Mouse (Mus musculus): ENCODE data around the gene Arhgap4. TPM values are rescaled to one million over a fixed set of nuclear protein-coding genes. Genes with fewer than 3 reads are reported as not detected.

Gene Arhgap4
- polyA plus RNA-seq, 1 experiment from 2014 or later = 7.1 TPM

GRCm38 (mm10) chrX:73948647-73949046 is 27.0 kb upstream of the Arhgap4 start:
- H3K36me3 ChIP-seq = peaks cover 100% of the 10 kb centered on the region
- no peak overlapping the region for H3K4me2 ChIP-seq
- H3K27ac ChIP-seq = no peak overlapping the region
- no peak overlapping the region for H3K4me3 ChIP-seq
- no peak overlapping the region for H3K9ac ChIP-seq
- no peaks in the 10 kb centered on the region for H3K27me3 ChIP-seq (replicated peaks)
- no peaks in the 10 kb centered on the region for H3K9me3 ChIP-seq (replicated peaks)
- 35% methylated on average over 4 of the region's 4 CpGs for WGBS (ENCODE audit: insufficient replicate concordance)
- H3K4me1 ChIP-seq = peaks cover 5% of the 10 kb centered on the region
- ATAC-seq = peak; percentile 54

GRCm38 (mm10) chrX:73946896-73947295 is 25.2 kb upstream of the Arhgap4 start:
- no peak for ATAC-seq
- Histone ChIP-seq H3K9ac (no peak overlapping the region), H3K27ac (no peak overlapping the region), H3K4me2 (no peak overlapping the region), H3K36me3 (peaks cover 100% of the 10 kb centered on the region), H3K4me1 (peaks cover 5% of the 10 kb centered on the region), H3K4me3 (no peak overlapping the region), H3K9me3 (replicated peaks) (no peaks in the 10 kb centered on the region), H3K27me3 (replicated peaks) (no peaks in the 10 kb centered on the region)
- 78% methylated on average over 6 of the region's 6 CpGs for WGBS (ENCODE audit: insufficient replicate concordance)

GRCm38 (mm10) chrX:73942294-73942693 is 20.6 kb upstream of the Arhgap4 start:
- ATAC-seq = no peak
- Histone ChIP-seq H3K27me3 (replicated peaks) (no peaks in the 10 kb centered on the region), H3K4me2 (no peak overlapping the region), H3K9ac (no peak overlapping the region), H3K27ac (no peak overlapping the region), H3K36me3 (peaks cover 62% of the 10 kb centered on the region), H3K4me3 (no peak overlapping the region), H3K9me3 (replicated peaks) (no peaks in the 10 kb centered on the region), H3K4me1 (no peaks in the 10 kb centered on the region)
- 77% methylated on average over 2 of the region's 2 CpGs for WGBS (ENCODE audit: insufficient replicate concordance)

- WGBS (ENCODE audit: insufficient replicate concordance) = 61% methylated on average over 2 of the region's 2 CpGs
- Histone ChIP-seq H3K4me2 (no peak overlapping the region), H3K9ac (no peak overlapping the region), H3K36me3 (peaks cover 58% of the 10 kb centered on the region), H3K9me3 (replicated peaks) (no peaks in the 10 kb centered on the region), H3K27ac (no peak overlapping the region), H3K4me1 (no peaks in the 10 kb centered on the region), H3K4me3 (no peak overlapping the region), H3K27me3 (replicated peaks) (no peaks in the 10 kb centered on the region)
- ATAC-seq = no peak
Observed at GRCm38 (mm10) chrX:73941860-73942259, 20.2 kb upstream of the Arhgap4 start.

- 45% methylated on average over 2 of the region's 2 CpGs for WGBS (ENCODE audit: insufficient replicate concordance)
- no peak for ATAC-seq
- H3K9ac ChIP-seq = no peak overlapping the region
- H3K9me3 ChIP-seq (replicated peaks) = no peaks in the 10 kb centered on the region
- no peaks in the 10 kb centered on the region for H3K27me3 ChIP-seq (replicated peaks)
- peaks cover 34% of the 10 kb centered on the region for H3K4me1 ChIP-seq
- H3K4me2 ChIP-seq = no peak overlapping the region
- H3K4me3 ChIP-seq = no peak overlapping the region
- H3K36me3 ChIP-seq = no peaks in the 10 kb centered on the region
- H3K27ac ChIP-seq = no peak overlapping the region
Observed at GRCm38 (mm10) chrX:73931871-73932270, 10.2 kb upstream of the Arhgap4 start.

- 37% methylated on average over 17 of the region's 17 CpGs for WGBS (ENCODE audit: insufficient replicate concordance)
- peak within 1 kb of the TSS; percentile 44; the same call in 1 of the 2 replicates for H3K9ac ChIP-seq
Observed at GRCm38 (mm10) chrX:73930402-73931062, 8.9 kb upstream of the Arhgap4 start, which contains the start of gene Renbp. Gene Renbp (minus strand): TSS chrX:73930850.

GRCm38 (mm10) chrX:73922550-73922882 is 846 bp upstream of the Arhgap4 start:
- H3K36me3 ChIP-seq = peaks cover 27% of the 10 kb centered on the region
- H3K4me3 ChIP-seq = peak overlapping the region; percentile 69
- H3K27ac ChIP-seq = peak overlapping the region; percentile 81
- no peaks in the 10 kb centered on the region for H3K9me3 ChIP-seq (replicated peaks)
- H3K9ac ChIP-seq = peak overlapping the region; percentile 76
- peak overlapping the region; percentile 81 for H3K4me2 ChIP-seq
- H3K4me1 ChIP-seq = peaks cover 11% of the 10 kb centered on the region
- no peak for ATAC-seq
- 0 out of 2 replicates have a peak, but pooled peaks cover 6% of the 10 kb centered on the region for H3K27me3 ChIP-seq (replicated peaks)
- 70% methylated on average over 8 of the region's 8 CpGs for WGBS (ENCODE audit: insufficient replicate concordance)

More at GRCm38 (mm10) chrX:73930402-73931062, 8.9 kb upstream of the Arhgap4 start, which contains the start of gene Renbp:
- Histone ChIP-seq H3K4me1 (peaks cover 34% of the 10 kb centered on the region), H3K4me2 (peak within 1 kb of the TSS; percentile 60), H3K36me3 (no peaks in the 10 kb centered on the region), H3K4me3 (peak within 1 kb of the TSS; percentile 36), H3K9me3 (replicated peaks) (no peaks in the 10 kb centered on the region), H3K27ac (no peak within 1 kb of the TSS), H3K27me3 (replicated peaks) (no peaks in the 10 kb centered on the region)
- ATAC-seq = peak; percentile 95

- H3K4me3 ChIP-seq = peak overlapping the region; percentile 69
- peak overlapping the region; percentile 81 for H3K4me2 ChIP-seq
- H3K27ac ChIP-seq = peak overlapping the region; percentile 81
- H3K4me1 ChIP-seq = peaks cover 11% of the 10 kb centered on the region
- H3K9me3 ChIP-seq (replicated peaks) = no peaks in the 10 kb centered on the region
- 0 out of 2 replicates have a peak, but pooled peaks cover 6% of the 10 kb centered on the region for H3K27me3 ChIP-seq (replicated peaks)
- WGBS (ENCODE audit: insufficient replicate concordance) = 6% methylated on average over 34 of the region's 34 CpGs
- peak; percentile 10 for ATAC-seq
- peaks cover 37% of the 10 kb centered on the region for H3K36me3 ChIP-seq
- peak overlapping the region; percentile 76 for H3K9ac ChIP-seq
Observed at GRCm38 (mm10) chrX:73921285-73921822, 316 bp downstream of the Arhgap4 start.

- peaks cover 29% of the 10 kb centered on the region for H3K4me1 ChIP-seq
- H3K9me3 ChIP-seq (replicated peaks) = no peaks in the 10 kb centered on the region
- H3K4me2 ChIP-seq = no peak overlapping the region
- 0 out of 2 replicates have a peak, but pooled peaks cover 6% of the 10 kb centered on the region for H3K27me3 ChIP-seq (replicated peaks)
- peaks cover 37% of the 10 kb centered on the region for H3K36me3 ChIP-seq
- no peak for ATAC-seq
- H3K9ac ChIP-seq = no peak overlapping the region
- H3K4me3 ChIP-seq = no peak overlapping the region
- WGBS (ENCODE audit: insufficient replicate concordance) = 75% methylated on average over 5 of the region's 5 CpGs
- no peak overlapping the region for H3K27ac ChIP-seq
Observed at GRCm38 (mm10) chrX:73918631-73919030, 3.0 kb downstream of the Arhgap4 start.

GRCm38 (mm10) chrX:73916945-73917344 is 4.7 kb downstream of the Arhgap4 start:
- 80% methylated on average over 8 of the region's 8 CpGs for WGBS (ENCODE audit: insufficient replicate concordance)
- Histone ChIP-seq H3K27me3 (replicated peaks) (0 out of 2 replicates have a peak, but pooled peaks cover 5% of the 10 kb centered on the region), H3K4me1 (peaks cover 30% of the 10 kb centered on the region), H3K9ac (no peak overlapping the region), H3K9me3 (replicated peaks) (no peaks in the 10 kb centered on the region), H3K27ac (no peak overlapping the region), H3K36me3 (peaks cover 37% of the 10 kb centered on the region), H3K4me3 (no peak overlapping the region), H3K4me2 (no peak overlapping the region)
- ATAC-seq = no peak

GRCm38 (mm10) chrX:73914827-73915703 is 6.6 kb downstream of the Arhgap4 start:
- Histone ChIP-seq H3K9ac (peak overlapping the region; percentile 46; the same call in 1 of the 2 replicates), H3K4me2 (peak overlapping the region; percentile 74), H3K9me3 (replicated peaks) (no peaks in the 10 kb centered on the region), H3K4me3 (peak overlapping the region; percentile 48), H3K36me3 (peaks cover 36% of the 10 kb centered on the region), H3K4me1 (peaks cover 46% of the 10 kb centered on the region), H3K27me3 (replicated peaks) (no peaks in the 10 kb centered on the region), H3K27ac (peak overlapping the region; percentile 82)
- peak; percentile 96 for ATAC-seq
- WGBS (ENCODE audit: insufficient replicate concordance) = 14% methylated on average over 31 of the region's 31 CpGs

- ATAC-seq = no peak
- peak overlapping the region; percentile 79 for H3K4me2 ChIP-seq
Observed at GRCm38 (mm10) chrX:73911588-73911987, 10.1 kb downstream of the Arhgap4 start.

More at GRCm38 (mm10) chrX:73911588-73911987, 10.1 kb downstream of the Arhgap4 start:
- H3K9ac ChIP-seq = no peak overlapping the region
- peak overlapping the region; percentile 80 for H3K27ac ChIP-seq
- H3K4me3 ChIP-seq = no peak overlapping the region
- 46% methylated on average over 2 of the region's 2 CpGs for WGBS (ENCODE audit: insufficient replicate concordance)
- peaks cover under 1% of the 10 kb centered on the region for H3K36me3 ChIP-seq
- no peaks in the 10 kb centered on the region for H3K27me3 ChIP-seq (replicated peaks)
- H3K9me3 ChIP-seq (replicated peaks) = no peaks in the 10 kb centered on the region
- H3K4me1 ChIP-seq = peaks cover 52% of the 10 kb centered on the region
